11 mouse cellular contexts compared by ENCODE assay signal in genomic region chr15:77399027-77399426, GRCm38 (mm10). TPM values are rescaled to one million over a fixed set of nuclear protein-coding genes. Genes with fewer than 3 reads are reported as not detected.
DNase-seq lines count a peak whose midpoint lies in the region; TF ChIP-seq lines count a peak whose summit lies in the region.
"Not testable (repeated sequence)": the region's sequence is repeated elsewhere in the genome, so short reads cannot be mapped to it uniquely, and the experiment has no call there.
"Had no signal": no experiment of that assay in that cellular context is flagged by ENCODE, and none has a peak within 500 bp of the region (broad histone marks: within the 10 kb centered on the region; RNA-seq: fewer than 3 reads in every experiment).

Gene Apol7a (minus strand): TSS chr15:77399110.

- peak; percentile 55 for DNase-seq in adipocyte (ENCODE audit: low spot score)
- peak; percentile 48 for DNase-seq in embryo, embryonic 10 days (ENCODE audit: low spot score)
- DNase-seq in gastrocnemius, postnatal 10 days, result peak; percentile 39
- peak; percentile 50 for DNase-seq in induced T-regulatory cell, adult 2 months (ENCODE audit: low read depth)
- DNase-seq in left cerebral cortex, postnatal 14 days (ENCODE audit: low spot score in 2 of 2), result peak; percentile 43 to 78
- DNase-seq in mesoderm, embryonic 11.5 days (ENCODE audit: low read depth, low spot score), result peak; percentile 42
- peak; percentile 17 for DNase-seq in thymus, postnatal 14 days

- H3K36me3 ChIP-seq in C2C12 (ENCODE audit: control insufficient read depth, insufficient read depth), result not testable (repeated sequence)

- TF ChIP-seq CTCF in C2C12 (IDR thresholded peaks at IDR 0.05; ENCODE audit: control insufficient read depth, insufficient read depth, insufficient read length), result peak; percentile 40

- not testable (repeated sequence) for H3ac ChIP-seq in C2C12 (ENCODE audit: control insufficient read depth, insufficient read length, low read depth)

- H3K79me2 ChIP-seq in C2C12 (ENCODE audit: control insufficient read depth, insufficient read depth), result not testable (repeated sequence)

- H3K27me3 ChIP-seq in C2C12 (ENCODE audit: control insufficient read depth, insufficient read depth, insufficient read length), result not testable (repeated sequence)

- H3K79me3 ChIP-seq in C2C12 (ENCODE audit: low read depth), result not testable (repeated sequence)

- intact Hi-C loops in left cerebral cortex, postnatal 14 days (cut with DNase I), result not testable (repeated sequence)

- H3K4me3 ChIP-seq in C2C12 (ENCODE audit: insufficient read depth, poor library complexity, severe bottlenecking), result not testable (repeated sequence)

RNA-seq across cellular contexts. Expression of gene Apol7a, which starts in this region (rescaled TPM):
- 0.27 TPM for polyA plus RNA-seq in C2C12 (2012; fragmentation: generic; extraction: Trizol)
- total RNA-seq in gastrocnemius, postnatal 10 days (2021), result under 1 TPM; 0.14 to 0.29 TPM
- under 1 TPM; 0.48 to 0.68 TPM for total RNA-seq in left cerebral cortex, postnatal 14 days (2021)
- total RNA-seq: monocyte, adult 5-6 weeks had no signal
- polyA plus RNA-seq: forebrain, embryonic 11.5 days; hindbrain, embryonic 13.5 days had no signal

Comparison
In these comparisons a context has a peak if more than half of its experiments do, and no peak if none do; other contexts are left out.
1. Peak in DNase-seq in gastrocnemius, postnatal 10 days; RNA of the gene not detected or under 1 TPM.
2. Peak in DNase-seq in left cerebral cortex, postnatal 14 days; RNA of the gene not detected or under 1 TPM.